Mouse (Mus musculus) intestine, postnatal 0 days (tissue): ENCODE data around the gene Gsx2. TPM values are rescaled to one million over a fixed set of nuclear protein-coding genes. Genes with fewer than 3 reads are reported as not detected.

Source experiments
- ATAC-seq: fragments of 200-750 bp; cut with Nextera tagmentation; 2 replicates; pipeline ENCODE4 v1.8.0; 2017; ENCODE audit warnings: mild to moderate bottlenecking, moderate TSS enrichment, moderate library complexity
- H3K27ac ChIP-seq: fragments of 300-500 bp; sonication (generic); 2 replicates; pipeline ENCODE4 v1.5.1; 2014; ENCODE audit warnings: mild to moderate bottlenecking, low read depth, low read length, moderate library complexity
- H3K27me3 ChIP-seq: fragments of 300-500 bp; sonication (generic); replicated peaks from 2 replicates; pipeline ENCODE4 v1.6.1; 2014; ENCODE audit warnings: low read length, mixed read lengths; ENCODE audit not compliant: control insufficient read depth, insufficient read depth
- H3K36me3 ChIP-seq: fragments of 300-500 bp; sonication (generic); 2 replicates; pipeline ENCODE4 v1.6.1; 2014; ENCODE audit warnings: mild to moderate bottlenecking, moderate library complexity; ENCODE audit not compliant: control insufficient read depth, insufficient read depth
- H3K4me1 ChIP-seq: fragments of 300-500 bp; sonication (generic); replicated peaks from 2 replicates; pipeline ENCODE4 v1.6.1; 2014; ENCODE audit warnings: antibody characterized with exemption, low read length, mixed read lengths; ENCODE audit not compliant: control insufficient read depth, insufficient read depth
- H3K4me2 ChIP-seq: fragments of 300-500 bp; sonication (generic); replicated peaks from 2 replicates; pipeline ENCODE4 v1.6.1; 2014; ENCODE audit warnings: low read depth, mild to moderate bottlenecking, moderate library complexity
- H3K4me3 ChIP-seq: fragments of 300-500 bp; sonication (generic); 2 replicates; pipeline ENCODE4 v1.5.1; 2014; ENCODE audit warnings: low read depth, low read length
- H3K9ac ChIP-seq: fragments of 300-500 bp; sonication (generic); 2 replicates; pipeline ENCODE4 v1.6.1; 2014; ENCODE audit warnings: mild to moderate bottlenecking, low read depth, low read length
- H3K9me3 ChIP-seq: fragments of 300-500 bp; sonication (generic); 2 replicates; pipeline ENCODE4 v1.6.1; 2016; ENCODE audit warnings: mixed run types; ENCODE audit not compliant: control insufficient read depth
- CTCF ChIP-seq: sonication (generic); IDR thresholded peaks from 2 replicates; pipeline ENCODE4 v1.5.1; 2016; ENCODE audit warnings: low read depth, mild to moderate bottlenecking, control low read depth, antibody characterized with exemption, moderate library complexity
- WGBS: fragments of 180-500 bp; shearing (Covaris S2); extraction: QIAGEN DNeasy Blood & Tissue Kit; methylation state at CpG from one replicate; pipeline ENCODE4 v1.1.7; 2014; 5-methylcytosine and 5-hydroxymethylcytosine counted together
- polyA plus RNA-seq: library from polyadenylated mRNA; unstranded; fragments of >200 nt; fragmentation: Nextera tagmentation; extraction: Ambion mirVana; gene quantifications from 2 replicates; pipeline ENCODE4 v1.2.1, GENCODE M21; 2015

Gsx2 gene
- not detected in 2 replicates for polyA plus RNA-seq

DNA sequence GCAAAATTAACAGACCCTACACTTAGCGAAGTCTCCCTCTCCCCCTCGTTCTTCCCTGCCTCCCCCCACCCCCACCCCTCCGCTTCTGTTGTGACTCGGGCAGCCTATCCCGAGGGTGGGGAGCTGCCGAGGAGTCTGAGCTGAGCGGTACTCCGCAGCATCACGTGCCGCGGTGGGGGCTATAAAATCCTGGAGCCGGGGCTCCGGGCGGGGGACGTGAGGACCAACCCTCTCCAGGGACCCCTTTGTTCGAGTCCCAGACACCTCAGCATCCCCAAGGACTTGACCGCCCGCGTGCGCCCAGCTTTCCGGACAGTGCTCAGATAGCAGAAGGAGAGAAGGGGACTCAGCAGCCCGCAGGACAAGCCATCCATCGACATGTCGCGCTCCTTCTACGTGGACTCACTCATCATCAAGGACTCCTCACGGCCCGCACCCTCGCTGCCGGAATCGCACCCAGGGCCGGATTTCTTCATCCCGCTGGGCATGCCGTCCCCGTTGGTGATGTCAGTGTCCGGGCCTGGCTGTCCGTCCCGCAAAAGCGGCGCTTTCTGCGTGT lies at the start of gene Gsx2:
Gene Gsx2 (plus strand): TSS at position 219 of the 559 bp plus-strand sequence.
- no peaks in the 10 kb centered on the region for H3K4me1 ChIP-seq
- peaks cover 99% of the 10 kb centered on the region for H3K27me3 ChIP-seq
- H3K9ac ChIP-seq: no peak within 1 kb of the TSS
- H3K4me3 ChIP-seq: peak within 1 kb of the TSS; percentile 14; the same call in 1 of the 2 replicates
- H3K4me2 ChIP-seq: no peak within 1 kb of the TSS
- no peaks in the 10 kb centered on the region for H3K9me3 ChIP-seq
- under 1% methylated on average over 41 of the region's 41 CpGs for WGBS
- H3K27ac ChIP-seq: no peak within 1 kb of the TSS
- ATAC-seq: no peak
- H3K36me3 ChIP-seq: no peaks in the 10 kb centered on the region
- TF ChIP-seq CTCF: no peak

DNA sequence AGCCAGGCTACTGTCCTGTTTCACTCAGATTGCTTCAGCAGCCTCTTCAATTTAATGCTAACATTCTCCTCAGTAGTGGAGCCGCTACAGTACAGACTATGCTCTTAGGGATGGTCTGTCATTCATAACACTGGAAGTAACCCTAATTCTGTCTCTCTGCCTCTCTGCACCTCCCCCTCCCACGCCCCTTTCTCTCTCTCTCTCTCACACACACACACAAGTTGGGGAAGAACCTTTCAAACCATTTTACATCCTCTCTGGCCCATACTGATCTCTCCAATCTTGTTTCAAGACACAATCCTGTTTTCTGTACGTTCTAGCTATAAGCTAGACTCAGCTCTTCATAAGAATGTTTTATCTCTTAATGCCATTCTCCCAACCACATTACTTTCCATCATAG lies 39.9 kb upstream of the Gsx2 start:
- no peak for TF ChIP-seq CTCF
- H3K4me3 ChIP-seq: no peak overlapping the region
- no peaks in the 10 kb centered on the region for H3K9me3 ChIP-seq
- H3K36me3 ChIP-seq: no peaks in the 10 kb centered on the region
- no peak for ATAC-seq
- no peak overlapping the region for H3K9ac ChIP-seq
- H3K4me2 ChIP-seq: no peak overlapping the region
- H3K27me3 ChIP-seq: no peaks in the 10 kb centered on the region
- no peaks in the 10 kb centered on the region for H3K4me1 ChIP-seq
- 85% methylated on average over 3 of the region's 3 CpGs for WGBS
- H3K27ac ChIP-seq: no peak overlapping the region

DNA sequence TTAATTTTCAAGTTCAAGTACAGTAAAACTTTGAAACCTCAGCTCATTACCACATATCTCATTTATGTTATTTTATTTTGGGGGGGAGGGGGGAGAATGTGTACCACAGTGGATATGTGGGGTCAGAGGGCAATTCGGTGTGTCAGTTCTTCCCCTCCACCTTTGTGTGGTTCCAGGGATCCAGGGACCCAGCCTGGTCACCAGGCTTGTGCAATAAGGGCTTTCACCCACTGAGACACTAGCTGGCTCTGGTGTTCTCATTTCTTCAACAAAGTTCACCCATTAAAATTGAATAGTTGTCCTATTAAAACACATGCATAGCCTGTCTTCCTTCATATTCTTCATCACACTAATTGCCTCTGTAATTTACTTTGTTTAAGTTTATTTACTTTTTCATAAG lies 36.1 kb upstream of the Gsx2 start:
- WGBS: 87% methylated on average over 1 of the region's 1 CpGs
- no peak for TF ChIP-seq CTCF
- H3K27me3 ChIP-seq: no peaks in the 10 kb centered on the region
- no peak overlapping the region for H3K27ac ChIP-seq
- H3K4me2 ChIP-seq: no peak overlapping the region
- H3K36me3 ChIP-seq: no peaks in the 10 kb centered on the region
- ATAC-seq: no peak
- no peaks in the 10 kb centered on the region for H3K4me1 ChIP-seq
- H3K4me3 ChIP-seq: no peak overlapping the region
- H3K9ac ChIP-seq: no peak overlapping the region
- no peaks in the 10 kb centered on the region for H3K9me3 ChIP-seq

DNA sequence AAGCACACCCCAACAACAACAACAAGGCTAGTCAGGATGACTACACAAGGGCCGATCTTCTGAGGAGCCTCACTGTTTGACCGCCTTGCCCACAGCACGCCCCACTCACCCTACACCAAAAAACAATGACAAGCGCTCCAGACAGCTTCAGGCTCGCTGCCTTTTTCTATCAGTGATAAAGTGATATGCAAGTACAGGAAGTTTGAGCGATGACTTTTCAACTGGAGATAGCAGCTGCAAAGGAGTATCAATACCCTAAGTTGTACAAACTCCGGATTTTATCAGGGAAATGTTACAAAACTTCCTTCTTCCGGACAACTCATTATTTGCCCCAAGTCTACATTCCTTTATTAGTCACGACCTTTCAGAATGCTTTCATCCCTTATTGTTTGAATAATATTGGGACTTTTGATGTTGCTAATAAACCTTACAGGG lies 32.4 kb upstream of the Gsx2 start:
- Histone ChIP-seq H3K36me3 (no peaks in the 10 kb centered on the region), H3K9me3 (no peaks in the 10 kb centered on the region), H3K4me3 (peak overlapping the region; percentile 98), H3K27me3 (no peaks in the 10 kb centered on the region), H3K9ac (peak overlapping the region; percentile 99; the same call in 1 of the 2 replicates), H3K4me1 (no peaks in the 10 kb centered on the region), H3K27ac (0 out of 2 replicates have a peak overlapping the region, but pooled peaks have one; percentile 92), H3K4me2 (peak overlapping the region; percentile 72)
- no peak for TF ChIP-seq CTCF
- ATAC-seq: no peak
- 16% methylated on average over 9 of the region's 9 CpGs for WGBS

DNA sequence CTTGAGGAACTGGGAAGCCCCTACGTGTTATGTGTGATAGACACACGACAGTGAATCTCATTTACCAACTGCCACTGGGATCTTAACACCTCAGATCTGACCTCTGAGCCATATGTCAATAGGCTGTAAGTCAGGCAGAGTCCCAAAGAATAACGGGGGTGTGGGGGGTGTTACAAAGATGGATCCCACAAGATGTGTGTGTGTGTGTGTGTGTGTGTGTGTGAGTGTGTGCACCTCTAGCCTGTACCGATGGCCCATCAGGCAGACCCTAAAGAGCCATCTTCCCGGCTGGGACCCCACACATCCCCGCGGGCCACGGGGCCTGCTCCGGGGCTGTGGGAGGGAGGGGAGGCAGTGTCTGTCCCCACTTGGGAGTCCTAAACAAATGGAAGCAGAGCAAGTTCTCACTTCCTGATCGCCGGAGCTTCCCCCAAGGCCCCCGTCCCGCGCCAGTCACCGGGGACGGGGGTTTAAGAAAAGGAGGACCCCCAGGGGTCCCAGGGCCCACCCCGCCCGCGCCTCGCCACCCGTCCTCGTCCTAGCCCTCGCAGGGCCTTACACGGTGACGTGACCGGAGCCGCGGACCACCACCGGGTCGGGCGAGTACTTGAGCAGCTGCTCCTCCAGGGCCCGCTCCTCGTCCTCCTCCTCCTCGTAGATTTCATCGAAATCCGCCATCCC lies 31.6 kb upstream of the Gsx2 start:
- Histone ChIP-seq H3K9ac (peak overlapping the region; percentile 99), H3K27ac (peak overlapping the region; percentile 92), H3K4me3 (peak overlapping the region; percentile 98), H3K4me1 (no peaks in the 10 kb centered on the region), H3K4me2 (peak overlapping the region; percentile 72), H3K9me3 (no peaks in the 10 kb centered on the region), H3K36me3 (no peaks in the 10 kb centered on the region), H3K27me3 (no peaks in the 10 kb centered on the region)
- TF ChIP-seq CTCF: no peak
- WGBS: under 1% methylated on average over 36 of the region's 36 CpGs
- ATAC-seq: peak; percentile 56

DNA sequence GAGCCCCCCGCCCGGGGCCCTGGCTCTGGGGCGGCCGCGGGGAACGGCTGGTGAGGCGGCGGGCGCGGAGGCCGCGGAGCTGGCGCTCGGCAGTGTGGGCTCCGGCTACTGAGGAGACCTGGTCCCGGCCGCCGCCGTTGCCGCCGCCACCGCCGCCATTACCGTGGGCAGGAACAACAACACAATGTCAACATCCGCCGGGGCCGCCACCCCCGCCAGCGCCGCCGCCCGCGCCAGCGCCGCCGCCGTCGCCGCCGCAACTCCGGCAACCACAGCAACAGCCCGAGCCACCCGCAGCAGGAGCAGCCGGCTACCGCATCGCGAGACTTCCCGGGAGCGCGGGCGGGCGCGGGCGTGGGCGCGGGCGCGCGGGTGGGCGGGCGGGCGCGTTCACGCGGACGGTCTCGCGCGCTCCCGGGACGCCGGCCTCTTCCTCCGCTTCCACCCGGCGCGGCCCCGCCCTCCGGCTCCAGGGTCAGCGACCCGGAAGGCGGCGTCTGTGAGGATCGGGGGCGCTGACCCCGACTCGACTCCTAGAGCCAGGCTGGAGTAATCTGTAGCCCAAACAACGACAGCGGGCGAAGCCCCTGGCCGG lies 31.0 kb upstream of the Gsx2 start, which contains the start of gene Chic2:
Gene Chic2 (minus strand): TSS at position 465 of the 595 bp plus-strand sequence.
- Histone ChIP-seq H3K9me3 (no peaks in the 10 kb centered on the region), H3K27me3 (no peaks in the 10 kb centered on the region), H3K9ac (peak within 1 kb of the TSS; percentile 99), H3K4me2 (peak within 1 kb of the TSS; percentile 72), H3K27ac (peak within 1 kb of the TSS; percentile 92), H3K4me1 (no peaks in the 10 kb centered on the region), H3K4me3 (peak within 1 kb of the TSS; percentile 98), H3K36me3 (no peaks in the 10 kb centered on the region)
- TF ChIP-seq CTCF: no peak
- ATAC-seq: peak; percentile 94
- under 1% methylated on average over 41 of the region's 90 CpGs for WGBS
